Mouse (Mus musculus) liver, embryonic 14 days (tissue): ENCODE data around the gene Sirt3. TPM values are rescaled to one million over a fixed set of nuclear protein-coding genes. Genes with fewer than 3 reads are reported as not detected.

Source experiments
- polyA plus RNA-seq: library from polyadenylated mRNA; depleted of rRNA; stranded (reverse); fragments of >200 nt; gene quantifications from 2 replicates; pipeline ENCODE4 v1.2.3, GENCODE M21; 2012; rRNA removed

Sirt3 gene
- polyA plus RNA-seq, result 12.5 and 15.1 TPM in 2 replicates

GRCm38 (mm10) chr7:140881696-140882468 lies at the start of gene Sirt3, which contains the start of gene Psmd13:
TSS of gene Sirt3 (minus strand) at chr7:140882309.
TSS of gene Psmd13 (plus strand) at chr7:140881968.

DNA sequence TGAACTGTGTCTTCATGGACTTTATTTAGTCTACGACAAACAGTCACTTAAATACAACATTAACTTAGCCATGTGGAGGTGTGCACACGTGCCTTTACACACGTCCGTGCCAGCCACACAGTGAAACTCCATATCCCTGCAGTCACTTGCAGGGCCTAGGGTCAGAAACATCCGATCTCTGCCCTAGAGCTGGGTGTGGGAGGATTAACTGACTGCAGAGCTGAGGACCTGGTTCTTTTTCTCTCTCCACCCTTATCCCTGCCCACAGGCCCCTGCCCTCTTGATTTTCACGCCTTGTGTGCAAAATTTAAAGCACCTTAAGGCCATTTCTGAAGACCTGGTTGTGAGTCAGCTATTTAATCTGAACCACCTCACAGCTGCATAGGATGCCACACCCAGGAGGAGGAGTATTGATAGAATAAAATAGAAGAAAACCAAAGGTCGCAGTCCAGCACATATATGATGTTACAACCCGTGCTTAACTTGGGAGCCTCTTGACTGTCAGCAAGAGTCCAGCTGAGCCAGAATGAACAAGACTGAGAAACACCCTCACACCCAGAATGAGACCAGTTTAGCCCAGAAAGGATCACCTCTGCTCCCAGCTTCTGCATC lies 38.4 kb upstream of the Sirt3 start, which contains the start of gene Nlrp6:
Nlrp6 (plus strand) TSS at position 485 of the 612 bp plus-strand sequence.

GRCm38 (mm10) chr7:140900220-140900619 lies 18.1 kb upstream of the Sirt3 start, which contains the start of gene Cox8b:
TSS of gene Cox8b (minus strand) at chr7:140900446.

DNA sequence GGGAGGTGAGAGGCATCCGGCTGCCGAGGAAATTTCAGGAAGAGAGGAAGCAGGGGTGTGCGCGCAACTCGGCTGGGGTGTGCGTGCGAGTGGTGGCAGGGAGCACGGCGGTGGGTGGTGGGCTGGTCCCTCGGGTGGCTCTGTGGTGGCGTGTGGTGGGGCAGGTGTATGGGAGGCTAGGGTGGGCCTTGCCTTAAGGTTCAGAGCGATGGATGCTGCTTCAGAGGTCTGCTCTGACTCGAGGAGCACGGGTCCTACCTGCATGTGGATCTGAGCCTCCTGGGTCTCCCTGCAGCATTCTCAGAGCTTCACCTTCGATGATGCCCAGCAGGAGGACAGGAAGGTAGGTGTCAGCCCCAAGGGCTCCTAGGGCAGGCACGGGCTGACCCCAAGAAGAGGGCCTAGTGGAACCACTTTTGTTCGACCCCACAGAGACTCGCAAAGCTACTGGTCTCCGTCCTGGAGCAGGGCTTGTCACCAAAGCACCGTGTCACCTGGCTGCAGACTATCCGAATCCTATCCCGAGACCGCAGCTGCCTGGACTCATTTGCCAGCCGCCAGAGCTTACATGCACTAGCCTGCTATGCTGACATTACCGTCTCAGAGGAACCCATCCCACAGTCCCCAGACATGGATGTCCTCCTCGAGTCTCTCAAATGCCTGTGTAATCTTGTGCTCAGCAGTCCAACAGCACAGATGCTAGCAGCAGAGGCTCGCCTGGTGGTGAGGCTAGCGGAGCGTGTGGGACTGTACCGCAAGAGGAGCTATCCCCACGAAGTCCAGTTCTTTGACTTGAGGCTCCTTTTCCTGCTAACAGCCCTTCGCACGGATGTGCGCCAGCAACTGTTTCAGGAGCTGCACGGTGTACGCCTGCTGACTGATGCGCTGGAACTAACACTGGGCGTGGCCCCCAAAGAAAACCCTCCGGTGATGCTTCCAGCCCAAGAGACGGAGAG lies 24.3 kb downstream of the Sirt3 start, which contains the start of gene Bet1l:
Bet1l (minus strand) TSS at position 28 of the 956 bp plus-strand sequence.

DNA sequence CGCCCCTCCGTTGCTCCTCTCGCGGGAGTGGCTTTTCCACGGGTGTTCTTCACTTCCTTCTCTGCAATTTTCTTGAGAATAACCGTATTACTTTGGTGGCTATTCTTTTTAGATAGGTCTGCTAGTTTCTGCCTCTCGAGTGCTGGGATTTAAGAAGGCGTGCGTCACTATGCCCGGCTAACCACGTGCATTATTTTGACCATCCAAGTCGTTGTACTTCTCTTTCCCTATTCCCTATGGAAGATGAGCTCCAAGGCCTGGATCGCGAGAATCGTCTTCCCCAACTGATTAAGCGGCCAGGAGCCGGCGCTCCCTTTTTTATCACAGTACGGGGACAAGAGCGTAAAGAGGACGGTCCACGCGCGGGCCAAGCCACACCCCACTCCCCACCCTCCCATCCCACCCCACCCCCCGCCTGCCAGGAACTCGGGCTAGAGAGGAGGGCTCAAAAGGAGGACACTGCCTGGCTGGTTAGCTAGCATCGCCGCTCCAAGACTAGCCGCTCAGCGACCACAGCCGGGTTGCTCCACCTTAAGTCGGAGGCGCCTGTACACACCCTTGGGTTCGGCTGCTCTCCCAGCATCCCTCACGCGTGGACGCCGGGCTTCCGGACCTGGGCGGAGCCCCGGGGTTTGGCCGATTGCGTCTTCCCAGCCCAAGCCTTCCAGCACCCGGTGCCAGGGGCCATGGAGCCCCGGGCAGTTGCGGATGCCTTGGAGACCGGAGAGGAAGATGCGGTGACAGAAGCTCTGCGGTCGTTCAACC lies 25.1 kb downstream of the Sirt3 start, which contains the start of gene Ric8a:
Ric8a (plus strand) TSS at position 173 of the 765 bp plus-strand sequence.

DNA sequence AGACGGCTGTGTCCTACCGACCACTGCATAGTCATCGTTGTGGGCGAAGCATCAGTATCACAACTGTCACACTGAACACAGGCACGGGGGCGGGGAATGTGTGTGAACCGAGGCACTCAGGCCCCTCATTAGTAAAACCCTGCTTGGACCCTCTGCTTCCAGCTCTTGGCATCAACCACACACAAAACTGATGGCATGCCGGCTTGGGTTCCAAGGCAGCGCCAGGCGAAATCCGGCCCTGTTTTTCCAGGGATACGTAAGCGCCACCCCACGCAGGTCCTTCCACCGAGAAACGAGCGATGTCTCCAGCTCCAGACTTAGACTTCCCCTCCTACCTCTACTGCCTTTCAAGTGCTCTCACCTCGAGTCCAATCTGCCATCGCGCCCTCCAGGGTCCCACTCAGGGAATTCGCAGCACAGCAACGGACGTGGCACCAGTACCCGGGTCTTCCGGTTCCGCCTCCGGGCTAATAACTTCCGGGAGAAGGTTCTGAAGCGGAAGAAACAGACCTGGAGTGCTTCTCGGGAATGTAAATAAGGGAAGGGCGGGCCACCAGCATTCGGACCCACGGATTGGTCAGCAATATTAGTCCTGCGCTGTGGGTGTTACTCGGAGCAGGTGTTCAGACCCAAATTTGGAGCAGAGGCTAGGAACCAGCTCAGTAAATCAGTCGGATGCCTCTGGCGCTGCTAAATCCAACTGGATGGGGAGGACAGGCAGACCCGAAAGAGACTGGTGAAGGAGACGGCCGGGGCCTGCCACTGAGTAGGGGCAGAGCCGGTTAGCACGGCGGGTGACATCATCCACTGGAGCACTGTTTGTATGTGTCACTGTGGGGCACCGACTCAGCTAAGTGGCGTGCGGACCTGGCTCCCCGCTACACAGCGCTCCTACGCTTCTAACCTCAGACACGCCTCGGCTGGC lies 26.0 kb downstream of the Sirt3 start, which contains the start of gene Gm45785:
Gm45785 (minus strand) TSS at position 472 of the 925 bp plus-strand sequence.

DNA sequence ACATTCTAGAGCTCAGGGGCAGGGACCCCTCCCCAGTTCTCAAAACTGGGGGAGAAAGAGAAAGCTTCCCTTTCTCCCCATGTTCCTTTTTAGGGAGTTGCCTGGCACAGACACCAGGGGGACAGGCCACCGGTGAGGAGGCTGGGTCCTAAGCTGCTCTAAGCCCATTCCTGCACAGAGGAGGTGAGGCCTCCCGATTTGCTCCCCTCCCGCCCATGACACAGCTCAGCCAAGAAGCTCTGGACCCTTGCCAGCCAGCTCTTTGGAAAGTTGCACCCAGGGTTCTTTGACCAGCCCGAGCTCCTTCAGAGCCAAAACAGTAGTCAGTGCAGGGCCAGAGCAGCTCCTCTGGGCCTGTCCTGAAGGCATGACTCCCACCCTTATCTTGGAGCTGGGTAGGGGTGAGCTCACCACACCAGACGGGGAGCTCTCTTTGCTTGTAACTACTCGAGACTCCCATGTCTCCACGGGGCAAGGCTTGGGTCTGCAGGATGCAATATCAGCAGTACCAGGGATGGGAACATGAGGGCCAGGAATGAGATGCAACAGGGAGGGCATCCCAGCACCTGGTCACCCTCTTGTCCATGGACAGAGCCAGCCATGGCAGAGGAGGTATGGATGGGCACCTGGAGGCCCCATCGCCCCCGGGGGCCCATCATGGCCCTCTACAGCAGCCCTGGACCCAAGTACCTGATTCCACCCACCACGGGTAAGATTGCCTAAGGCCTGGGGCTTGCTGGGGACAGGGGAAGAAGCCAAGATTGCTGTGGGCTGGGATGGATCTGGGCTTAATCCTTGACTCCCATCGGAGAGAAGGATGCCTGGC lies 34.1 kb downstream of the Sirt3 start, which contains the start of gene Odf3:
Odf3 (plus strand) TSS at position 51 of the 826 bp plus-strand sequence.

DNA sequence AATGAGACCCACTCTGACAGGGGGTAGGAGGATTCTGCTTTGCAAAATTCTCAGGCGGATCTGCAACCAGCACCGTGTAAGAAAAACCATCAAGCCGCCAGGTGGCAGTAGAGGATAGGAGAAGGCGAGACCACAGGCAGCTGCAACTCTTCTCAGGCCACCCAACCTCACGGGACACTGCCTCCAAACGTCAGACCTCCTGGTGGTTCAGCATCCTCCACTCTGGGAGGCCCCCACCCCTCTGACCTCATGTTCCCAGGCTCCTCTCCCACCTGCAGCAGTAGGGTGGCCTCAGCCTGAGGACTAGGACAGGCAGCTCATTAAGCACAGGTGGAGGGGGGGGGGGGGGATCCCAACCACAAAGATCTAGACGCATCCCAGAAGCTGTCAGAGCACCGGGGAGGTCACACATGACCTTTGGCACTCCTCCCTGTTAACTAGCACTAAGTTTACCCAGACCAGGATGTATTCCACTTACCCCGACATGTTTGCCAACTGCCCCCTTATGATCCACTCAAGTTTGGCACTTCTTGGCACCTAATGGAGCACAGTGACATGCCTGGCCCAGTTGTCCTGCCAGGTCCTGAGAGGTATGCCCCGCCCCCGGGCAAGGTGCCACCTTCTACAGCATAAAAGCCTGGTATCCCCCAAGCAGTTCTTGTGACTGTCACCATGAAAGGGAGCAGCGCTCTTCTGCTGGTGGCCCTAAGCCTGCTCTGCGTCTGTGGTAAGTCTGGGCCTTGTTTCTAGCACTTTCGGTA lies 37.0 kb downstream of the Sirt3 start, which contains the start of gene Scgb1c1:
Scgb1c1 (plus strand) TSS at position 643 of the 761 bp plus-strand sequence.

DNA sequence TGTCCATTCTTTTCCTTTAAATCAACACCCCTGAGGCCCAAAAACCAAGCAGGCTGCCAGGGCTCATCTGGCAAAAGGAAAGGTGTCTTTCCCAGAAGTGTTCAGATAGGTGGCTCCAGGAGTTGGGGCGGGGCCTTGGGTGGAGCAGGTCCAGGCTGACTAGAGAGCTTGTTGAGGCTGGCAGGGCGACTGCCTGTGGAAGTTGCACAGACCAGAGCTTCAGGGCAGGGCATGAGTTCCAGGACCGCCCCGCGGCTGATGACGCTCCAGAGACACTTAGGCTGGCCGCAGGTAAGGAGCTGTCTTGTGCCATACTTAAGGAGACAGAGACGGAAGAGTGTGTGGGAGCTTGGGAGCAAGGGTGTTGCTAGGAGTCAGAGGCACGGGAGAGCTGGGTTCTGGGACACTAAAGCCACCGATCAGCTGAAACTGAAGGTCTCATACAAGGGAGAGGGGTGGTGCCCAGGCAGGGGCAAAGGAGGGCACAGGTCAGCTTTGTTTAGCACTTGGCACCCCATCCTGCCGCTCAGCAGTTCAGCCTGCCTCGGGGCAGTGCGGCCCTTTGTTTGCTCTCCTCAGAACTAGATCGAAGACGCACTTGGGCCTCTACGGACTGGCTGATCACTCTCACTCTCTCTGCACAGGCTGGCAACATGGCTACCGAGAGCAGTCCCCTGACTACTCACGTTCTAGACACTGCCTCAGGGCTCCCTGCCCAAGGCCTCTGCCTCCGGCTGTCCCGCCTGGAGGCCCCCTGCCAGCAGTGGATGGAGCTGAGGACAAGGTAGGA lies 46.9 kb downstream of the Sirt3 start, which contains the start of gene Urah:
Urah (plus strand) TSS at position 51 of the 790 bp plus-strand sequence.

GRCm38 (mm10) chr7:140821653-140822329 lies 60.3 kb downstream of the Sirt3 start, which contains the start of gene Zfp941:
TSS of gene Zfp941 (minus strand) at chr7:140822178.

Other genes starting within 250 kb of the Sirt3 start
- not detected in 2 replicates for gene Olfr53, start 235.9 kb downstream of the Sirt3 start, polyA plus RNA-seq
- not detected in 2 replicates for gene Olfr539, start 222.4 kb downstream of the Sirt3 start, polyA plus RNA-seq
- gene Olfr45, start 200.4 kb downstream of the Sirt3 start, polyA plus RNA-seq, result not detected in 2 replicates
- not detected in 2 replicates for gene Olfr541, start 185.0 kb downstream of the Sirt3 start, polyA plus RNA-seq
- gene Cyp2e1, start 118.6 kb downstream of the Sirt3 start, polyA plus RNA-seq, result 0.06 and 0.07 TPM in 2 replicates
- 0.05 and 0.12 TPM in 2 replicates for gene Syce1, start 94.5 kb downstream of the Sirt3 start, polyA plus RNA-seq
- 0.11 and 0.14 TPM in 2 replicates for gene Zfp941, start 60.1 kb downstream of the Sirt3 start, polyA plus RNA-seq
- 7.3 and 8.3 TPM in 2 replicates for gene Urah, start 47.3 kb downstream of the Sirt3 start, polyA plus RNA-seq
- not detected in 2 replicates for gene Scgb1c1, start 36.8 kb downstream of the Sirt3 start, polyA plus RNA-seq
- not detected in 2 replicates for gene Odf3, start 34.5 kb downstream of the Sirt3 start, polyA plus RNA-seq
- not detected in 2 replicates for gene Gm45785, start 26.0 kb downstream of the Sirt3 start, polyA plus RNA-seq
- gene Ric8a, start 25.4 kb downstream of the Sirt3 start, polyA plus RNA-seq, result 14.7 and 15.6 TPM in 2 replicates
- gene Bet1l, start 24.7 kb downstream of the Sirt3 start, polyA plus RNA-seq, result 10.5 and 11.7 TPM in 2 replicates
- gene Psmd13, start 341 bp downstream of the Sirt3 start, polyA plus RNA-seq, result 50.0 and 57.2 TPM in 2 replicates
- gene Cox8b, start 18.1 kb upstream of the Sirt3 start, polyA plus RNA-seq, result 0.48 TPM in 1 of 2 replicates, not detected in the other
- gene Nlrp6, start 38.6 kb upstream of the Sirt3 start, polyA plus RNA-seq, result 5.6 and 7.4 TPM in 2 replicates
- gene Pgghg, start 59.1 kb upstream of the Sirt3 start, polyA plus RNA-seq, result 6.0 and 7.0 TPM in 2 replicates
- 0.38 and 0.46 TPM in 2 replicates for gene Ifitm5, start 68.0 kb upstream of the Sirt3 start, polyA plus RNA-seq
- gene Gm45717, start 73.6 kb upstream of the Sirt3 start, polyA plus RNA-seq, result not detected in 2 replicates
- 219 and 222 TPM in 2 replicates for gene Ifitm2, start 73.7 kb upstream of the Sirt3 start, polyA plus RNA-seq
- 29.1 and 33.2 TPM in 2 replicates for gene Ifitm1, start 84.9 kb upstream of the Sirt3 start, polyA plus RNA-seq
- 28.7 and 41.6 TPM in 2 replicates for gene Ifitm3, start 128.5 kb upstream of the Sirt3 start, polyA plus RNA-seq
- gene Ifitm6, start 135.6 kb upstream of the Sirt3 start, polyA plus RNA-seq, result 8.3 and 10.9 TPM in 2 replicates
- not detected in 2 replicates for gene Gm17387, start 146.8 kb upstream of the Sirt3 start, polyA plus RNA-seq
- gene B4galnt4, start 178.8 kb upstream of the Sirt3 start, polyA plus RNA-seq, result 0.59 and 0.76 TPM in 2 replicates
- 0.38 and 0.48 TPM in 2 replicates for gene Pkp3, start 195.9 kb upstream of the Sirt3 start, polyA plus RNA-seq
- 9.1 and 10.7 TPM in 2 replicates for gene Sigirr, start 218.3 kb upstream of the Sirt3 start, polyA plus RNA-seq
- 0.36 TPM in 2 replicates for gene Ano9, start 235.5 kb upstream of the Sirt3 start, polyA plus RNA-seq
- 62.0 and 81.0 TPM in 2 replicates for gene Ptdss2, start 240.1 kb upstream of the Sirt3 start, polyA plus RNA-seq